Mouse (Mus musculus): Measurements from ENCODE around the gene Aloxe3. TPM values are rescaled to one million over a fixed set of nuclear protein-coding genes. Genes with fewer than 3 reads are reported as not detected.
"Not testable (repeated sequence)": the region's sequence is repeated elsewhere in the genome, so short reads cannot be mapped to it uniquely, and the experiment has no call there.

The Aloxe3 gene
- polyA plus RNA-seq, 1 experiment = 0.01 TPM

- H3K4me3 ChIP-seq (replicated peaks) = no peak overlapping the region
- TF ChIP-seq TAL1 (IDR thresholded peaks at IDR 0.05; ENCODE audit: low read length) (no peak), GATA1 (IDR thresholded peaks at IDR 0.05; ENCODE audit: low read length) (no peak)
- no peaks in the 10 kb centered on the region for H3K9me3 ChIP-seq (ENCODE audit: control insufficient read depth, low read length)
- peaks cover 37% of the 10 kb centered on the region for H3K36me3 ChIP-seq (ENCODE audit: control insufficient read depth)
- peaks cover 90% of the 10 kb centered on the region for H3K4me1 ChIP-seq (ENCODE audit: control insufficient read depth)
- no peaks in the 10 kb centered on the region for H3K27me3 ChIP-seq (ENCODE audit: control insufficient read depth)
Observed at GRCm38 (mm10) chr11:69092386-69092751, 33.3 kb upstream of the Aloxe3 start.

- no peak for TF ChIP-seq TAL1 (IDR thresholded peaks at IDR 0.05; ENCODE audit: low read length)
- TF ChIP-seq GATA1 (IDR thresholded peaks at IDR 0.05; ENCODE audit: low read length) = no peak
- Histone ChIP-seq H3K4me1 (ENCODE audit: control insufficient read depth) (peaks cover 90% of the 10 kb centered on the region), H3K36me3 (ENCODE audit: control insufficient read depth) (peaks cover 37% of the 10 kb centered on the region), H3K9me3 (ENCODE audit: control insufficient read depth, low read length) (no peaks in the 10 kb centered on the region), H3K4me3 (replicated peaks) (no peak overlapping the region), H3K27me3 (ENCODE audit: control insufficient read depth) (no peaks in the 10 kb centered on the region)
Observed at GRCm38 (mm10) chr11:69092871-69093270, 32.8 kb upstream of the Aloxe3 start.

GRCm38 (mm10) chr11:69093856-69094255, 31.8 kb upstream of the Aloxe3 start:
- H3K36me3 ChIP-seq (ENCODE audit: control insufficient read depth) = peaks cover 37% of the 10 kb centered on the region
- not testable (repeated sequence) for H3K27me3 ChIP-seq (ENCODE audit: control insufficient read depth); H3K4me3 ChIP-seq (replicated peaks); H3K9me3 ChIP-seq (ENCODE audit: control insufficient read depth, low read length)
- H3K4me1 ChIP-seq (ENCODE audit: control insufficient read depth) = peaks cover 92% of the 10 kb centered on the region

GRCm38 (mm10) chr11:69094697-69095429, 30.8 kb upstream of the Aloxe3 start, which contains the start of gene Per1:
Gene Per1, plus strand, starts transcription at chr11:69095217.
- H3K4me1 ChIP-seq (ENCODE audit: control insufficient read depth) = peaks cover 92% of the 10 kb centered on the region

GRCm38 (mm10) chr11:69095511-69096231, 30.0 kb upstream of the Aloxe3 start:
- TF ChIP-seq TAL1 (IDR thresholded peaks at IDR 0.05; ENCODE audit: low read length) (no peak), GATA1 (IDR thresholded peaks at IDR 0.05; ENCODE audit: low read length) (no peak)
- Histone ChIP-seq H3K27me3 (ENCODE audit: control insufficient read depth) (no peaks in the 10 kb centered on the region), H3K9me3 (ENCODE audit: control insufficient read depth, low read length) (no peaks in the 10 kb centered on the region), H3K36me3 (ENCODE audit: control insufficient read depth) (peaks cover 25% of the 10 kb centered on the region), H3K4me1 (ENCODE audit: control insufficient read depth) (peaks cover 92% of the 10 kb centered on the region), H3K4me3 (replicated peaks) (peak overlapping the region; percentile 65)

More at GRCm38 (mm10) chr11:69094697-69095429, 30.8 kb upstream of the Aloxe3 start, which contains the start of gene Per1:
- no peaks in the 10 kb centered on the region for H3K27me3 ChIP-seq (ENCODE audit: control insufficient read depth)
- H3K9me3 ChIP-seq (ENCODE audit: control insufficient read depth, low read length) = no peaks in the 10 kb centered on the region
- peak within 1 kb of the TSS; percentile 65 for H3K4me3 ChIP-seq (replicated peaks)
- no peak for TF ChIP-seq TAL1 (IDR thresholded peaks at IDR 0.05; ENCODE audit: low read length)
- no peak for TF ChIP-seq GATA1 (IDR thresholded peaks at IDR 0.05; ENCODE audit: low read length)
- peaks cover 31% of the 10 kb centered on the region for H3K36me3 ChIP-seq (ENCODE audit: control insufficient read depth)

- Histone ChIP-seq H3K4me3 (replicated peaks) (peak overlapping the region; percentile 65), H3K4me1 (ENCODE audit: control insufficient read depth) (peaks cover 86% of the 10 kb centered on the region), H3K36me3 (ENCODE audit: control insufficient read depth) (peaks cover 25% of the 10 kb centered on the region), H3K27me3 (ENCODE audit: control insufficient read depth) (no peaks in the 10 kb centered on the region), H3K9me3 (ENCODE audit: control insufficient read depth, low read length) (no peaks in the 10 kb centered on the region)
- TF ChIP-seq GATA1 (IDR thresholded peaks at IDR 0.05; ENCODE audit: low read length) = no peak
- no peak for TF ChIP-seq TAL1 (IDR thresholded peaks at IDR 0.05; ENCODE audit: low read length)
Observed at GRCm38 (mm10) chr11:69096360-69096986, 29.2 kb upstream of the Aloxe3 start.

- Histone ChIP-seq H3K9me3 (ENCODE audit: control insufficient read depth, low read length) (no peaks in the 10 kb centered on the region), H3K4me1 (ENCODE audit: control insufficient read depth) (peaks cover 79% of the 10 kb centered on the region), H3K27me3 (ENCODE audit: control insufficient read depth) (no peaks in the 10 kb centered on the region), H3K4me3 (replicated peaks) (peak overlapping the region; percentile 65), H3K36me3 (ENCODE audit: control insufficient read depth) (peaks cover 25% of the 10 kb centered on the region)
- TF ChIP-seq TAL1 (IDR thresholded peaks at IDR 0.05; ENCODE audit: low read length) (no peak), GATA1 (IDR thresholded peaks at IDR 0.05; ENCODE audit: low read length) (no peak)
Observed at GRCm38 (mm10) chr11:69096987-69097900, 28.5 kb upstream of the Aloxe3 start.

GRCm38 (mm10) chr11:69098039-69098761, 27.5 kb upstream of the Aloxe3 start:
- no peak for TF ChIP-seq GATA1 (IDR thresholded peaks at IDR 0.05; ENCODE audit: low read length)
- no peak for TF ChIP-seq TAL1 (IDR thresholded peaks at IDR 0.05; ENCODE audit: low read length)
- H3K4me1 ChIP-seq (ENCODE audit: control insufficient read depth) = peaks cover 73% of the 10 kb centered on the region
- H3K4me3 ChIP-seq (replicated peaks) = peak overlapping the region; percentile 65
- peaks cover 28% of the 10 kb centered on the region for H3K36me3 ChIP-seq (ENCODE audit: control insufficient read depth)
- H3K9me3 ChIP-seq (ENCODE audit: control insufficient read depth, low read length) = no peaks in the 10 kb centered on the region
- no peaks in the 10 kb centered on the region for H3K27me3 ChIP-seq (ENCODE audit: control insufficient read depth)

All from erythroblast, embryonic 14.5 days (primary cell).